Mouse (Mus musculus): ENCODE results near the gene Immp2l. TPM values are rescaled to one million over a fixed set of nuclear protein-coding genes. Genes with fewer than 3 reads are reported as not detected.
A peak's percentile ranks its signal among the peaks of the same experiment; 100 is the strongest.

Gene Immp2l
- polyA plus RNA-seq, 1 experiment from 2014 or later: 10.0 TPM

GRCm38 (mm10) chr12:41416635-41417034, 392.7 kb downstream of the Immp2l start:
- peak; percentile 56; the same call in 1 of the 2 replicates for ATAC-seq (ENCODE audit: borderline replicate concordance, extremely low read depth, low FRiP score, low TSS enrichment)
- peak overlapping the region; percentile 88 for H3K27ac ChIP-seq

GRCm38 (mm10) chr12:41417099-41417498, 393.2 kb downstream of the Immp2l start:
- Histone ChIP-seq H3K4me1 (peaks cover 12% of the 10 kb centered on the region; the same call in 1 of the 2 replicates), H3K9ac (no peak overlapping the region), H3K27ac (peak overlapping the region; percentile 88), H3K27me3 (no peaks in the 10 kb centered on the region), H3K4me2 (peak overlapping the region; percentile 18; the same call in 1 of the 2 replicates), H3K36me3 (no peaks in the 10 kb centered on the region), H3K9me3 (no peaks in the 10 kb centered on the region), H3K4me3 (no peak overlapping the region)
- peak; percentile 99 for ATAC-seq (ENCODE audit: borderline replicate concordance, extremely low read depth, low FRiP score, low TSS enrichment)
- whole genome bisulfite sequencing: 20% methylated on average over 3 of the region's 3 CpGs

More at GRCm38 (mm10) chr12:41416635-41417034, 392.7 kb downstream of the Immp2l start:
- Histone ChIP-seq H3K36me3 (no peaks in the 10 kb centered on the region), H3K4me2 (peak overlapping the region; percentile 18; the same call in 1 of the 2 replicates), H3K9me3 (no peaks in the 10 kb centered on the region), H3K27me3 (no peaks in the 10 kb centered on the region), H3K4me3 (no peak overlapping the region), H3K4me1 (peaks cover 12% of the 10 kb centered on the region; the same call in 1 of the 2 replicates), H3K9ac (no peak overlapping the region)

GRCm38 (mm10) chr12:41417961-41418360, 394.1 kb downstream of the Immp2l start:
- H3K4me1 ChIP-seq: peaks cover 12% of the 10 kb centered on the region; the same call in 1 of the 2 replicates
- no peaks in the 10 kb centered on the region for H3K27me3 ChIP-seq
- ATAC-seq (ENCODE audit: borderline replicate concordance, extremely low read depth, low FRiP score, low TSS enrichment): no peak
- no peak overlapping the region for H3K4me3 ChIP-seq
- H3K36me3 ChIP-seq: no peaks in the 10 kb centered on the region
- no peak overlapping the region for H3K4me2 ChIP-seq
- no peak overlapping the region for H3K9ac ChIP-seq
- peak overlapping the region; percentile 52 for H3K27ac ChIP-seq
- WGBS: 68% methylated on average over 4 of the region's 4 CpGs
- no peaks in the 10 kb centered on the region for H3K9me3 ChIP-seq

- 80% methylated on average over 9 of the region's 9 CpGs for WGBS
Measured at GRCm38 (mm10) chr12:41425101-41425679, 401.3 kb downstream of the Immp2l start.

GRCm38 (mm10) chr12:41427464-41427863, 403.6 kb downstream of the Immp2l start:
- Histone ChIP-seq H3K27me3 (no peaks in the 10 kb centered on the region), H3K4me3 (no peak overlapping the region), H3K9ac (no peak overlapping the region), H3K36me3 (no peaks in the 10 kb centered on the region), H3K4me2 (no peak overlapping the region), H3K9me3 (no peaks in the 10 kb centered on the region), H3K27ac (no peak overlapping the region), H3K4me1 (no peaks in the 10 kb centered on the region)
- WGBS: 67% methylated on average over 5 of the region's 5 CpGs
- ATAC-seq (ENCODE audit: borderline replicate concordance, extremely low read depth, low FRiP score, low TSS enrichment): no peak

More at GRCm38 (mm10) chr12:41425101-41425679, 401.3 kb downstream of the Immp2l start:
- no peak overlapping the region for H3K4me2 ChIP-seq
- H3K27me3 ChIP-seq: no peaks in the 10 kb centered on the region
- H3K27ac ChIP-seq: no peak overlapping the region
- H3K9ac ChIP-seq: no peak overlapping the region
- H3K4me3 ChIP-seq: no peak overlapping the region
- ATAC-seq (ENCODE audit: borderline replicate concordance, extremely low read depth, low FRiP score, low TSS enrichment): no peak
- H3K36me3 ChIP-seq: no peaks in the 10 kb centered on the region
- no peaks in the 10 kb centered on the region for H3K4me1 ChIP-seq
- no peaks in the 10 kb centered on the region for H3K9me3 ChIP-seq

GRCm38 (mm10) chr12:41428806-41429205, 404.9 kb downstream of the Immp2l start:
- ATAC-seq (ENCODE audit: borderline replicate concordance, extremely low read depth, low FRiP score, low TSS enrichment): no peak
- Histone ChIP-seq H3K4me3 (no peak overlapping the region), H3K9ac (no peak overlapping the region), H3K36me3 (no peaks in the 10 kb centered on the region), H3K9me3 (no peaks in the 10 kb centered on the region), H3K4me2 (no peak overlapping the region), H3K4me1 (no peaks in the 10 kb centered on the region), H3K27ac (no peak overlapping the region), H3K27me3 (no peaks in the 10 kb centered on the region)

- H3K9me3 ChIP-seq: no peaks in the 10 kb centered on the region
- H3K9ac ChIP-seq: no peak overlapping the region
- H3K4me2 ChIP-seq: no peak overlapping the region
- no peak overlapping the region for H3K4me3 ChIP-seq
- no peaks in the 10 kb centered on the region for H3K36me3 ChIP-seq
- no peak for ATAC-seq (ENCODE audit: borderline replicate concordance, extremely low read depth, low FRiP score, low TSS enrichment)
- peaks cover 11% of the 10 kb centered on the region; the same call in 1 of the 2 replicates for H3K4me1 ChIP-seq
- H3K27me3 ChIP-seq: no peaks in the 10 kb centered on the region
- 66% methylated on average over 5 of the region's 5 CpGs for WGBS
- no peak overlapping the region for H3K27ac ChIP-seq
Measured at GRCm38 (mm10) chr12:41436206-41436985, 412.5 kb downstream of the Immp2l start.

- ATAC-seq (ENCODE audit: borderline replicate concordance, extremely low read depth, low FRiP score, low TSS enrichment): peak; percentile 81
- 30% methylated on average over 4 of the region's 4 CpGs for WGBS
- no peaks in the 10 kb centered on the region for H3K9me3 ChIP-seq
- H3K4me3 ChIP-seq: no peak overlapping the region
- H3K36me3 ChIP-seq: no peaks in the 10 kb centered on the region
- H3K9ac ChIP-seq: no peak overlapping the region
- H3K27me3 ChIP-seq: no peaks in the 10 kb centered on the region
- peaks cover 19% of the 10 kb centered on the region; the same call in 1 of the 2 replicates for H3K4me1 ChIP-seq
- H3K4me2 ChIP-seq: no peak overlapping the region
- H3K27ac ChIP-seq: peak overlapping the region; percentile 4; the same call in 1 of the 2 replicates
Measured at GRCm38 (mm10) chr12:41438446-41438845, 414.6 kb downstream of the Immp2l start.

- H3K4me3 ChIP-seq: no peak overlapping the region
- H3K4me2 ChIP-seq: no peak overlapping the region
- H3K36me3 ChIP-seq: no peaks in the 10 kb centered on the region
- ATAC-seq (ENCODE audit: borderline replicate concordance, extremely low read depth, low FRiP score, low TSS enrichment): no peak
- no peaks in the 10 kb centered on the region for H3K4me1 ChIP-seq
- 91% methylated on average over 3 of the region's 3 CpGs for WGBS
- no peak overlapping the region for H3K9ac ChIP-seq
- no peak overlapping the region for H3K27ac ChIP-seq
- no peaks in the 10 kb centered on the region for H3K27me3 ChIP-seq
- H3K9me3 ChIP-seq: no peaks in the 10 kb centered on the region
Measured at GRCm38 (mm10) chr12:41468374-41468991, 444.6 kb downstream of the Immp2l start.

- Histone ChIP-seq H3K27me3 (no peaks in the 10 kb centered on the region), H3K27ac (no peak overlapping the region), H3K9ac (no peak overlapping the region), H3K4me2 (no peak overlapping the region), H3K4me3 (no peak overlapping the region), H3K36me3 (no peaks in the 10 kb centered on the region), H3K9me3 (no peaks in the 10 kb centered on the region), H3K4me1 (no peaks in the 10 kb centered on the region)
- 32% methylated on average over 6 of the region's 6 CpGs for WGBS
- ATAC-seq (ENCODE audit: borderline replicate concordance, extremely low read depth, low FRiP score, low TSS enrichment): peak; percentile 35; the same call in 1 of the 2 replicates
Measured at GRCm38 (mm10) chr12:41469096-41469801, 445.4 kb downstream of the Immp2l start.

- Histone ChIP-seq H3K36me3 (no peaks in the 10 kb centered on the region), H3K27me3 (no peaks in the 10 kb centered on the region), H3K9ac (no peak overlapping the region), H3K4me1 (peaks cover 19% of the 10 kb centered on the region; the same call in 1 of the 2 replicates), H3K4me3 (no peak overlapping the region), H3K27ac (no peak overlapping the region), H3K4me2 (no peak overlapping the region), H3K9me3 (no peaks in the 10 kb centered on the region)
- ATAC-seq (ENCODE audit: borderline replicate concordance, extremely low read depth, low FRiP score, low TSS enrichment): no peak
- WGBS: 47% methylated on average over 2 of the region's 2 CpGs
Measured at GRCm38 (mm10) chr12:41481486-41481885, 457.6 kb downstream of the Immp2l start.

All from lung, embryonic 15.5 days (tissue).